Mouse (Mus musculus) CD8-positive naive resting alpha-beta T cell, adult 2 months (primary cell): Measurements from ENCODE around the gene D630045J12Rik.

Experiments
- DNase-seq, 2 experiments: peaks; one replicate each; pipeline ENCODE4 v3.0.0; 2022; ENCODE audit warnings: low read depth in 2 of 2, low spot score in 2 of 2

Gene D630045J12Rik

DNA sequence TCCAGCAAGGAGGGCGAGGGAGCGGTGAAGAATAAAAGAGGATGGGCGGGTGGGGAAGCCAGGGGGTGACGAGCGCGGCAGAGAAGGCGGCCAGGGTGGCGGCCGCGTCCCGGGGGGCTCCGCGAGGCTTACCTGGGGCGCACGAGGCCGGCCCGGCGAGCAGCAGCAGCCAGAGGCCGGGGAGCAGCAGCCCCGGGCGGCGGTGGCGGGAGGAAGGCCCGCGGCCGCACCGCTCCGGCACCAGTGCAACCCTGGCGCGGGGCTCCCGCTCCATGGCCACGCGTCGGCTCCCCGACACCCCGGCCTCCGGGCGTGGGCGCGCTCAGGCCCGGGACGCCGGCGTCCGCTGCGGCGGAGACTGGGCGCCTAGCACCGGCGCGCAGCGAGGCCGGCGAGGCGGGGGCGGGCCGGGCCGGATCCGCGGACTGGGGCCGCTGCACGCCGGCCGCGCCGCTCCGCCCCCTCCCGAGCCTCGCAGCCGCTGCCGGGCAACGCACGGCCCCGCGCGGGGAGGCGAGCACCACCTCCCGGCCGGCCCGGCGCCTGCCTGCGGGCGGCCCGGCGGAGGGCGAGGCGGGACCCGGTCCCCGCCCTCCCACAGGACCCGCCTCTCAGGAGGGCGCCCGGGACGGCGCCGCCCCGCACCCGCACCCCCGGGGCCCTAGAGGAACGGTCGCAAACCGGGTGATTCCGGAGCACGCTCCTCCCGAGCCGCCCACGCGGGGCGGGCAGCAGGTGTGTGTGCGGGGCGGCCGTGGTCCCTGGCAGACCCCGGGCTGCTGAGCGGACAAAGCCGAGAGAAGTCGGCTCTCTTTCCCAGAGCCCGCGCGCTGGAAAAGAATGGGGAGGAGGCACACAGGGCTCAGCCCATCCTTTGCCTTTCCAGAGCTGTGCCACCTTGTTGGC lies at the start of gene D630045J12Rik:
D630045J12Rik (minus strand) TSS at position 274 of the 906 bp plus-strand sequence.
- peak; percentile 4 to 11 for DNase-seq

DNA sequence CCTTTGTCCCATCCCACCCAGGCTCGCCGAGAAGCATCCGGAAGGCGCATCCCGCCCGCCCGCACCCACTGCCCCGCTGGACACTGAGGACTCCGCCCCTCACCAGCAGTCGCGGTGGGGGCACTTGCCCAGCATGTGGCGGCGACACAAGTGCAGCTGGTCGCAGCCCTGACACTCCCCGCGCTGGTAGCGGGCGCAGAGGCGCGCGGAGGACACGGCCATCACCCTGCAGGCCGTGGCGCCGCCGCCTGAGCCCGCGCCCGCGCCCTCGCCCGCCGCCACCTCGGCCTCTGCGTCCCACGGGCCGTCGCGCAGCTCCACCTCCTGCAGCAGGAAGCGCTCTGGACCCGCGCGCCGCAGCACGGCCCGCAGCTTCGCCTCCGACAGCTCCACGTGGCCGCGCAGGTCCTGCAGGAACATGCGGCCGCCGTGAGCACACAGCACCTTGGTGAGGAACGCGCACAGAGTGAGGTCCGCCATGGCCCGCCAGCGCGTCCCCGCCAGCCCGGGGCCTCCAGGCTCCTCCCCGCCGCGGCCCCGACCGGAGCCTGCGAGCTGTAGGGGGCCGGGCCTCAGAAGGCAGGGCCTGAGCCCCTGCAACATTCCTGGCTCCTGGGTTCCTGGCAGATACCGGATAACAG lies 45.1 kb upstream of the D630045J12Rik start, which contains the start of gene Zc3hav1l:
Zc3hav1l (minus strand) TSS at position 499 of the 641 bp plus-strand sequence.
- DNase-seq: peak; percentile 38 to 53

GRCm38 (mm10) chr6:38298246-38298635 lies 44.4 kb upstream of the D630045J12Rik start:
- no peak for DNase-seq

- no peak for DNase-seq
Observed at GRCm38 (mm10) chr6:38297580-38298245, 43.9 kb upstream of the D630045J12Rik start.

- no peak for DNase-seq
Observed at GRCm38 (mm10) chr6:38293708-38294107, 39.9 kb upstream of the D630045J12Rik start.

DNA sequence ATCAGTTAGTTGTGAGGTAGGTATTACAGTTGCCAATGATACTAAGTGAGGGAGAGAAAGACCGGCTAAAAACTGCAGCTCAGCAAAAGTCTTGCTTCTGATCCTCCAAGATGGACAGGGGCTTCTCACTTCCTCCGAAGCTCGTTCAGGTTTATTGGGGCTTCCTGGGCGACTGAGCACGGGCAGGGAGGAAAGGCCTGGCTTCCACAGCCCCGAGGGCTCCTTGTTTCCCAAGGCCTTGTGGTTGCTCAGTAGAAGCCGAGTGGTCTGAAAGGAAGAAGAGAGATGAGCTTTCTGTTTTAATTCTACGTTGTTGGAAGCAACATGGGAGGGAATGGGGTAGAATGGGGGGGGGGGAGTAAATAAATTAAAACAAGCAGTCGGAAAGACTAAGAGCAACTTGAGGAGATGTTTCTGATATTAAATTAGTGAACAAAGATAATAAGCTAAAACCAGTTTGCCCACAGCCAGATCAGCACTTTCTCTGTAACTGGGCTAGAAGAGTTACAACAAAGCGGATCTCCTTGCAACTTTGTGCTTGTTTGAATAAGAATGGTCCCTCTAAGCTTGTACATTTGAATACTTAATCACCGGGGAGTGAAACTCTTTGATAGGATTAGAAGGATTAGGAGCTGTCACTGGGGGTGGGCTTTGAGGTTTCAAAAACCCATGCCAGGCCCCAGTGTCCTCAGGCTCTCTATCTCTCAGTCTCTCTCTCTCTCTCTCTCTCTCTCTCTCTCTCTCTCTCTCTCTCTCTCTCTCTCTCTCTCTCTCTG lies 39.2 kb upstream of the D630045J12Rik start:
- no peak for DNase-seq

- no peak for DNase-seq
Observed at GRCm38 (mm10) chr6:38284422-38284821, 30.6 kb upstream of the D630045J12Rik start.

DNA sequence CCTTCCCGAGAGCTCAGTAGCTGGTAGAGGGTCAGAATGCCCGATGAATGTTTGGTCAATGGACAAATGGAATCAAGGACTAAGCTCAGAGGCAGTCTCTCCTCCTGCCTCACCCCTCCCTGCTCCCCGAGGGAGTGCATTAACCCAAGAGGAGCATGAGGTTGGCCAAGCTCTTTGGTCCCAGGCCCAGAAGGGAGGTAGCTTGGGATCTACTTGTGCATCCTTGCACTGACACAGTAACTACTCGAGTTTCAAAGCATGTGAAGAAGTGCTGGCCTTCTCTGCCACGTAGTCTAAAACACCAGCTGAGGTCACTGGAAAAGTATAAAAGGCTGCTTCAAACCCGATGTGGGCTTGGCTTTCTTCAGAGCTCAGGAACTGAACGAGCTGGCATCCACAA lies 10.7 kb upstream of the D630045J12Rik start:
- no peak for DNase-seq

DNA sequence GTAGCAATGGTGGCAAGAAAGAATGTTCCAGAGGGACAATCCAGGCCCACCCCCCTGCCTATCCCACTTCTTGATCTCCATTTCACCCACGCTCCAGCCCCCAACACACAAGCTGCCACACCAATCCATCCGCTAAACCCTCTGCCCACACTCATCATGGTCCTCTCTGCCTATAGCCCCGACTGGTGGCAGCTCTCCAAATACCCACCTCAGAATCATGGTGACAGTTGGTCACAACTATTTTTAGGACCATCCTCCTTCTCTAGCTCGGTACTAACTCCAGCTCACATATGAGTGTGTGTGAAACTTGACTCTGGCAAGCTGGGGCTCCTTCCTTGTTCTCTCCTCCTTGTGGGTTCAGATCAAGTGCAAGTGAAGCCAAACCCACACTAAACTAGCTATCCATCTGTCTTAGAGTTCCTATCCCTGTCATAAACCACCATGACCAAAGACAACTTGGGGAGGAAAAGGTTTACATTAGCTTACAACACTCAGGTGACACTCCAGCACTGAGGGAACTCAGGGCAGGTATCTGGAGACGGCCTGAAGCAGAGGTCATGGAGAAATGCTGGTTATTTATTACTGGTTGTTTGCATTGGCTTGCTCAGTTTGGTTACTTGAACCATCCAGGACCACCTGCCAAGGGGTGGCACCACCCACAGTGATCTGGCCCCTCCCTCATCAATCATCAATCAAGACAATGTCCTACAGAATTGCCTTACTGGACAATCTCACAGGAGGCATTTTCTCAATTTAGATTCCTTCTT lies 9.8 kb upstream of the D630045J12Rik start:
- no peak for DNase-seq

DNA sequence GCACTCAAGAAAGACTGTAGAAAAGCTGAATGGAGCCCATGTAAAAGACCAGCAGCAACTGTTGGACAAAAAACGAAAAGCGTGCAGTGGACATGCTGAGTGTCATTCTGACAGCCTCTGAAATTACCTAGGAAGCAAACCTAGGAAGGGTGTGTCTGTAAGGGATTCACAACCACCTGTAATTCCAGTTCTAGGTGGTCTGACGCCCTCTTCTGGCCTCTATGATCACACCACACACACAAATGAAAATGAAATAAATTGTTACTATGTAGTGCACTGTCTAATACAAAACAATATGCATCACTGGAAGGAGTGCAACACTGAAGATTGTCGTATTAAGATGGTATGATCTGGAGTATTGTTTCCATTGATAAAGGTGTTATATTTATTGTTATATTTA lies 8.1 kb upstream of the D630045J12Rik start:
- DNase-seq: no peak

GRCm38 (mm10) chr6:38257506-38257905 lies 3.7 kb upstream of the D630045J12Rik start:
- DNase-seq: no peak

DNA sequence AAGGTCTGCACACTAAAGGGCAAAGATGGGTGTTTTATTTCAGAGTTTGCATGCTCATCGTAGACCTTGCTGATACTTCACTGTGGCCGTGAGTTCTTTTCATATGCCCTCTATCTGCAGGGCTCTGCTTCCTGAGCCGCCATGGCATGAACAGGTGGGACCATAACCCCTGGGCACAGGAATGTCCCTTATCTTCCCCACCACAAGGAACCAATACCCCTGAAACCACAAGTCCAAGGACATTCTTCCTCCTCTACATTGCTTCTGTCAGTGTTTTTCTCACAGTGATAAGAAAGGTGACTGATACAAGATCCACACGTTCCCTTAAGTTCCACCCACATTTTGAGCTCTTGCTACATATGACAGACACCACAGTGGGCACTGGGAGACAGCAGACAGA lies 3.0 kb upstream of the D630045J12Rik start:
- no peak for DNase-seq

- no peak for DNase-seq
Observed at GRCm38 (mm10) chr6:38255794-38256193, 2.0 kb upstream of the D630045J12Rik start.

DNA sequence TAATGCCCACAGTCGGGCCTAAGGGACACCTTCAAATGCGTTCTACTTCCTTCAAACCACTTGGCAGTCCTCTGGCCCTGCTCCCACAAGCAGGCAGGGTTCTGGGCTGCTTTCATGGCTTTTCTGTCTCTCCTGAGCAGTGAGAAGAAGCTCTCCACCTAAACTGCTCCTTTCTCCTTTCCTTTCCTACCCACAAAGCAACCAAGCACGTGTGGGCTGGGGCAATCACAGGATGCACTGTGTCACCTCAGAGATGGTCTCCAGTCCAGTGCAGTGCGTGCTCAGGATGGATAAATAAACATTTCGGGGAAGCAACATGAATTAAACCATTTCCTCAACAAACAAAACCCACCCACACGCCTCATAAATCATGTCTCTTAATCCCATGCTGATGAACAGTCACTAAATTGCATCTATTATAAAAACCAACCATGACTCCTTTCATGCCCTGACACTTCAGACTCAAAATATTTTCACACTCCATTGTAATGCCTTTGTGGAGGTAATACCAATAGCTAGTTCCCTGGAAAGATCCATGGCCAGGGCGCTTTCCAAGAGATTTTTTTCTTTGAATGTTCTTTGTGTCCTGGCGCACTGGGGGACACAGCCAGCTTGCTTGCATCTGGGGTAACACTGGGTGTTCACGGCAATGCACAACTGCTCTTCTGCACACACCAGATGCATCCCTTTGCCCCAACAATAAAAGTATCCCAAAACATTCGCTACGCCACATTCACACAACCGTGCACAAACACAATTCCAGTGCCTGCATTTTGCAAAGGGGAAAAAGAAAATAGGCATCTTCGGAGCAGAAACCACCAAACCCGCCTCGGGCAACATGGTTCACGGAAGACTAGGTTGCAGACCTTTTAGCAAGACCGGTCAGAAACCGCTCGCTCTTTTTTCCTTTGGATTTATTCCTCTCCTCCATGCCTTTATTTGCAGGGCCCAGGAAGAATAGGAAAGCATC lies 758 bp downstream of the D630045J12Rik start:
- no peak for DNase-seq

- no peak for DNase-seq
Observed at GRCm38 (mm10) chr6:38252139-38252538, 1.7 kb downstream of the D630045J12Rik start.

DNA sequence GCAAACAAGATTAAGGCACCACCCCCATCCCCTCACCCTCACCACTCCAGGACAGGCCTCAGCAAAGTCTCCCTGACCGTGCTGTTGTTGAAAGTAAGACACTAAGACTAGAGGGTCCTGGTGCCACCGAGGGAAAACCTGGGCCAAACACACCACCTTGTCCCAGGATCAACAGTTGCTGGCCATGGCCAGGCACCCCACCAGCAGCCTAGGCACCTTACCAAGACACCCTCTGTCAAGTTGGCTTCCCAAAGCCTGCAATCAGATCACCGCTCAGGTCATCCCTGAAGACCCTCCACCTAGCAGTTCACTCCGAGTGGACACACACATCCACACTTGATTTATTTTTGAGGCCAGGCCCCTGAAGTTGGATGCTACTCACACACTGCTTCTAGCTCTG lies 2.3 kb downstream of the D630045J12Rik start:
- no peak for DNase-seq

DNA sequence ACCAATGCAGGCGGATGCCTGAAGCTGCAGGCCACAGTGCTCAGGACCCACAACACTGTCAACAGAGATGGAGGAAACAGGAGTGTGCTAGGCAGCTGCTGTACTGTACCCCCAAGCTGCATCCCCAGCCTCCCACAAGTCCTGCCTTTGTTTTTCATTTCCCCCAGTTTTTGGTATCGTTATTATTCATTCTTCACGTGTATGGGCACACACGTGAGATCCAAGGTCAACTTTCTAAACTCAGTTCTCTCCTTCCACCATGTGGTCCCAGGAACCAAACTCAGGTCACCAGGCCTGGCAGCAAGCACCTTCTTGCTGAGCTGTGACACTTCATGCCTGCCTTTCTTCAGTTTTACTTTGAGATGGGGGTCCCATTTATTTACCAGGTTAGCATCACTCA lies 6.4 kb downstream of the D630045J12Rik start:
- DNase-seq: no peak

- DNase-seq: no peak
Observed at GRCm38 (mm10) chr6:38244806-38245205, 9.0 kb downstream of the D630045J12Rik start.

DNA sequence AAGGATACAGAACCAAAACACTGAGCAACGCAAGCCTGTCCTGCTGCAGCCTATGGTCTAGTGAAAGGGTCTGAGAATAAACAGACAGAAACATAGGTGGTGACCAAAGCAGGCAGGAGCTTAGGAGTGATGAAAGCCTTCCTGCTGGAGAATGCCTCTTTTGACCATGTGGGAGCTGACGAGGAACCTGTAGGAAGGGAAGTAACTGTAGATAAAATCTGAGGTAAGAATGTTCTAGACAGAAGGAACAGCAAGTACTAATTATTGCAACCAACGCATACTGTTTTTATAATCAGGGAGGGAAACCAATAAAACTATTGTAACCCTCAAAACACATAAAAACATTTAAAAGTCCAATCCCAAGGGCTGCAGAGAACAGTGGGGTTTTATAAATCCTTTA lies 9.6 kb downstream of the D630045J12Rik start:
- DNase-seq: no peak
